Mouse (Mus musculus) megakaryocyte, embryonic 14.5 days (primary cell): Measurements from ENCODE around the gene Tacr2.

Experiments
- FLI1 ChIP-seq: IDR thresholded peaks from 2 replicates; pipeline ENCODE4 v1.6.1; 2012; ENCODE audit warnings: low read length, inconsistent platforms, mixed read lengths
- GATA1 ChIP-seq: IDR thresholded peaks from 3 replicates; pipeline ENCODE4 v1.6.1; 2012; ENCODE audit warnings: mixed read lengths, low read length, inconsistent platforms, borderline replicate concordance

DNA sequence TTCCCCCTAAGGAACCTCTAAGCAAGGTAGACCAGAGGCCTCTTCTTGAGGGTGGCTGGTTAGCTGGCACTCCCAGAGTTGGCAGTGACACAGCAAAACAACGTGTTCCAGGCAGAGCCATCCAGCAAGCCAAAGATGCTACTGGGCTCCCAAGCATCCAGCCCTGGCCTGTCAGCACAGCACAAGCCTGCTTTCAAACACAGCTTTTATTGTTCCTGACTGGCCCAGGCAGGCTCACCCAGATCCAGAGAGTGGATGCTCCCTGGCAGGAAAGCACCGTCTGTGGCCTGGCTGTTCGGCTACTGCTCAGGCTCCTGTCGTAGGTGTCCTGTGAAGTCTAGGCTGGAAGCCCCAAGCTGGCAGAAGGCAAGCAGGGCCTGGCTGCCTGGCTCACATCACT, 41.9 kb downstream of the Tacr2 start:
- TF ChIP-seq GATA1 (no peak), FLI1 (no peak)
